Mouse (Mus musculus) B cell, adult 2 months (primary cell): ENCODE data around the gene Stk24.
"Not testable (repeated sequence)": the region's sequence is repeated elsewhere in the genome, so short reads cannot be mapped to it uniquely, and the experiment has no call there.

ENCODE experiments used
- DNase-seq, 2 experiments: peaks; one replicate each; pipeline ENCODE4 v3.0.0; 2022

Gene Stk24

DNA sequence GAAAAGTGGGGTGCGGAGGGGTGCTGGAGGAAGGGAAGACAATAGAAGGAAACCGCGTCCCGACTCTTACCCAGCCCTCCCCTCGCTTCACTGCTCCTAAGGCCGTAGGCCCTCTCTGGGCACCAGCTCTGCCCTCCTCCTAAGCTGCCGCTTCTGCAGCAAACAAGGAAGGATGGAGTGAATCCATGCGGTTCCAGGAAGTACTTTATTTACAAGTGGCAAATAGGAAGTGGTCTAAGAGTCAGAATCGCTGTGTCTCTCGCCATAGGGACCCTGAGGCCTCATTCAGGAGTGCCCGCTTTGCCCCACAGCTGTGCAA lies at the start of gene Stk24:
Gene Stk24 (minus strand): TSS at position 185 of the 319 bp plus-strand sequence.
- no peak for DNase-seq

DNA sequence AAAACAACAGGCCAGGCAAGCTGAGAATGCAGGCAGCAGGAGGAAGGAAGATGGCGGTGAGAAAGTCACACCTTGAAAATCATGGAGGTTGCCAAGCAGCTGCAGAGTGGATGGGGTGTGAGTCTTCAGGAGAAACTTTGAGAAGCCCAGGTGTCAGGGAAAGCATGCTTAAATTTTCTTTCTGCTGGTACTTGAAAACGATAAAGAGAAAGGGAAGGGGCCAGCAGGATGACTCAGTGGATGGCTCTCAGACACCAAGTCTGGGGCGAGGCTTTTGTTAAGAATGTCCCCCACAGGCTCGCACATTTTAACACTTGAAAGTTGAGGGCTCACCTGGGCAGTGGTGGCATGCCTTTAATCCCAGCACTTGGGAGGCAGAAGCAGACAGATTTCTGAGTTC lies 48.3 kb upstream of the Stk24 start:
- DNase-seq, result no peak

DNA sequence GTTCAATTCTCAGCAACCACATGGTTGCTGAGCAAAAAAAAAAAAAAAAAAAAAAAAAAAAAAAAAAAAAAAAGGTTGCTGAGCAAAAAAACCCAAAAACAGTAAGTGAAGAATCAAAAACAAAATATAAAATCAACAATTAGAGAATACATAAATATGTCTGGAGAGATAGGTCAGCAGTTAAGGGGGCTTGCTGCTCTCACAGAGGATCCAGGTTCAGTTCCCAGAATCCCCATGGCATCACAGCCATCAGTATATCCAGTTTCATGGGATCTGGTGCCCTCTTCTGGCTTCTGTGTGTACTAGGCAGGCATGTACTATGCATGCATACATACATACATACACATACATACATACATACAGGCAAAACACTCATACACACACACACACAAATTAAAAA lies 46.9 kb upstream of the Stk24 start:
- DNase-seq, result peak; percentile 54 to 65

DNA sequence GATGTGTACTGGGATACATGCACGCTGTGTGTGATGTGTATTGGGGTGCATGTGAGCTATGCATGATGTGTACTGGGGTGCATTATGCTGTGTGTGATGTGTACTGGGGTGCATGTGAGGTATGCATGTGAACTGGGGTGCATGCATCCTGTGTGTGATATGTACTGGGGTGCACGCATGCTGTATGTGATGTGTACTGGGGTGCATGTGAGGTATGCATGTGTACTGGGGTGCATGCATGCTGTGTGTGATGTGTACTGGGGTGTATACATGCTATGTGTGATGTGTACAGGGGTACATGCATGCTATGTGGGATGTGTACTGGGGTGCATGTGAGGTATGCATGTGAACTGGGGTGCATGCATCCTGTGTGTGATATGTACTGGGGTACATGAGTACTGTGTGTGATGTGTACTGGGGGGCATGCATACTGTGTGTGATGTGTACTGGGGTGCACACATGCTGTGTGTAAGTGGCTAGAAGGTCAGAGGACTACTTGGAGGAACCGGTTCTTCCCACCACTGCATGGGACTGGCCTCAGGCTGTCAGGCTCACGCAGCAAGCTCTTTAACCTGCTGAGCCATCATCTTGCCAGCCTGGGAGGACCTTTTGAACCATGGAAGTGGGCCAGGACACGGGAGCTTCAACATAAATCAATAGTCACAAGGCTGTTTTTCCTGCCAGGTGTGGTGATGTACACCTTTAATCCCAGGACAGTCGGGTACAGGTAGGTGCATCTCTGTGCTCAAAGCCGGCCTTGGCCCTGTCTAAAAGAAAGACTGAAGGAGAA lies 45.4 kb upstream of the Stk24 start:
- no peak for DNase-seq

DNA sequence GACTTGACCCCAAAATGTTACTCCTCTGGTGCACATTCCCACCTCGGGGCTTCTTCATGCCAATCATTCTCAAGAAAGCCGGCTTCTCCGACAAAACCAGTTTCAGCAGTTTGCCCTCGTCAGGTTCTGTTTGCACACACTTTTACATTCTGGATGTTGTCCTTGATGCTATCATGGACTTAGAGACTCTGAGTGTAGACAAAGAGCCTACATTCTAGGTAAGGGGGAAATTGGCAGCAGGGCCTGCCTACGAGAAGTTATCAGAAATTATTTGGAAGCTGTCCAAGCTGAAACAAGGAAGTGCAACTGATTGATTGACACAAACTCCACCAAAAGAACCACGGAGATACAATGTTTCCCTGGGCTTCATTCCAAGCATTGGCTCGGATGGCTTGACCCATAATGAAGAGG lies 43.5 kb upstream of the Stk24 start:
- DNase-seq, result peak; percentile 26 to 35

- peak; percentile 44 to 54 for DNase-seq
Observed at GRCm38 (mm10) chr14:121422664-121423340, 43.0 kb upstream of the Stk24 start.

DNA sequence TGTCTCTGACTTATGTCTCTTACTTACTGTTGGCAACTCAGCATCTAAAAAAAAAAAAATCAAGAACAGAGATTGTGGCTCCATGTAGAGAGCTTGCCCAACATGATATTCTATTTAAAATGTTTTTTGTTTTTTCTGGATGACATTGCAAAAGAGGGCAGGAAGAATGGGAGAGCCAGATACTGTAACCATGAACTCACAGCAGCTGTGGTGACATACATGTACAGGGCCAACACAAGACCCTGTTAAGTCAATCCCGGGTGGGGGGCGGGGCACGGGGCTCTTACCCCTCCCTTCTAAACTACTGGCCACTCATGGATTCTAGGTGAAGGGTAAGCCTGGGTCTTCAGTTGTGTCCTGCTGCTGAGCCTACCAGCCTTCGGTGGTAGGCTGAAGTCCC lies 42.2 kb upstream of the Stk24 start:
- DNase-seq, result no peak

GRCm38 (mm10) chr14:121417594-121417993 lies 37.8 kb upstream of the Stk24 start:
- DNase-seq, result no peak

- DNase-seq, result peak in 1 of 2 experiments; percentile 12
Observed at GRCm38 (mm10) chr14:121416626-121417319, 37.0 kb upstream of the Stk24 start.

GRCm38 (mm10) chr14:121414635-121415241 lies 34.9 kb upstream of the Stk24 start:
- no peak for DNase-seq

DNA sequence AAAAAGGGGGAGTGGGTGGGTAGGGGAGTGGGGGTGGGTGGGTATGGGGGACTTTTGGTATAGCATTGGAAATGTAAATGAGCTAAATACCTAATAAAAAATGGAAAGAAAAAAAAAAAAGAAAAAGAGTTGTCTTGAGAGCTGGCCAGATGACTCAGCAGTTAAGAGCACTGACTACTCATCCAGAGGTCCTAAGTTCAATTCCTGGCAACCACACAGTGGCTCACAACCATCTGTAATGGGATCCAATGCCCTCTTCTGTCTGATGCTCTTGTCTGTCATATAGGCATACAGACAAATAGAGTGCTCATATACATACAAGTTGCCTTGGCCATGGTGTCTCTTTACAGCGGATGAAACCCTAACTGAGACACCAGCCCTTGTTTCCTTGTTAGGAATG lies 33.9 kb upstream of the Stk24 start:
- not testable (repeated sequence) for DNase-seq

DNA sequence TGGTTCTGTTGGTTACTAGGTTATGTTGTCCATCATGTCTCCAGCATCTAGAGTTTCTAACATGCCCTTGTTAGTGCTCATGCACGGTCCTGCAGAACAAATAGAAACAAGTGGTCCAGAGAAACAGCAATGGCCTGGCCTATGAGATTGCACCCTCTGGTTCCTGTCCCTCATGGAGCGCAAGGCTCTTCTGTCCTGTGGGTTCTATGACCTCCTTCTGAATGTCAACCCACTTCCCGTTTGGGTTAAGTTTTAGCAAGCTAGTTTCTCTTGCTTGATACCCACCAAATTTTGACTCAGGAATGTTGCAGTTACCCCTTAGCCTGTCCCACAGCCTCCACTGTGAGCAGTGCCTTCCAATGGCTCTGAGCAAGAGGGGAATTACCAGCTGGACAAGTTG lies 29.1 kb upstream of the Stk24 start:
- DNase-seq, result no peak

DNA sequence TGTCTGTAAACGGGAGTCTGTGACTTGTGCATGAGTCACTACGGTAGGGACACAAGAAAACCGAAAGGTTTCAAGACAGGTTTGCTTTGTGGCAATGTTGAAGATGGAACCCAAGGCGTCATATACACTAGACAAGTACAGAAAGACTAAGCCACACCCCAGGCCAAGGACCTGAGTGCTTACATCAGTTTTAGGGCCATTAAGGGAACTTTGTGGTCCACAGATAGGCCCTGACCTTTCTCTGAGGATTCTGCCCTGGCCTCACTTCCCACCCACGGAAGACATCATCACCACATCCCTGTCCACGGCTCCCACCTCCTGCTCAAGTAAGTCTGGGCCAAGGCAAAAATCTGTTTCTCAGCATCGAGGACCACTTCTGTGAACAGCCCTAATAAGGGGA lies 27.1 kb upstream of the Stk24 start:
- DNase-seq, result no peak

- no peak for DNase-seq
Observed at GRCm38 (mm10) chr14:121405546-121405945, 25.7 kb upstream of the Stk24 start.

- DNase-seq, result peak; percentile 45 to 55
Observed at GRCm38 (mm10) chr14:121405120-121405519, 25.3 kb upstream of the Stk24 start.

DNA sequence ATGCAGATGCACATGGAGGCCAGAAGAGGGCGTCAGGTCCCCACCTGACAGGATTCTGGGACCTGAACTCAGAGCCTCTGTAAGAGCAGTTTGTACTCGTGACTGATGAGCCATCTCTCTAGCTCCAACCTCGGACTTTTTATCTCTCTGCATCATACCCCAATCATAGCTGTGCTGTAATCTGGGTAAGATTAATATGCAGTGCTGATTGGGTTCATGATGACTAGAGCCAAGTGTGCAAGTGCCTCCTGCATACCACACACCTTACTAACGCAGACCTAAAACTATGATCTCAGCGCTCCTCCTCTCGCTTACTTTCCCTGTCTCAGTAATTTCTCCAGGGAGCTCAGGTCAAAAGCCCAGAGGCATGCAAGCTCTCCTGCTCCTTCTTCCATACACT lies 19.9 kb upstream of the Stk24 start:
- DNase-seq, result no peak

GRCm38 (mm10) chr14:121397471-121397870 lies 17.7 kb upstream of the Stk24 start:
- no peak for DNase-seq

DNA sequence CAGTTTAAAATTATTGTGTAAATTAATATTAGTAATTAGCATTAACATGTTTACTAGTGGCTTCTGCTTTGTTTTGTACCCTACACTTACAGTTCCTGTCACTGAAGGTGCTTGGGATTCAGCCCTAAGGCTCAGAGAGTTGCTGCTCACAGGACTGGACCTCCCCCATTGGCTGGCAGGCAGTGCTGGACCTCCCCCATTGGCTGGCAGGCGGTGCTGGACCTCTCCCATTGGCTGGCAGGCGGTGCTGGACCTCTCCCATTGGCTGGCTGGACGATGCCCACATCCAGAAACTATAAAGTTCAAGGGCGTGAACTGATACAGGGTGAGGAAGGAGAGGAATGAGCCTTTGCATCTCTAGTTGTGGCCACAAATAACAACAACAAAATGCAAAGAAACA lies 15.3 kb upstream of the Stk24 start:
- DNase-seq, result no peak

GRCm38 (mm10) chr14:121391927-121392326 lies 12.1 kb upstream of the Stk24 start:
- DNase-seq, result no peak

DNA sequence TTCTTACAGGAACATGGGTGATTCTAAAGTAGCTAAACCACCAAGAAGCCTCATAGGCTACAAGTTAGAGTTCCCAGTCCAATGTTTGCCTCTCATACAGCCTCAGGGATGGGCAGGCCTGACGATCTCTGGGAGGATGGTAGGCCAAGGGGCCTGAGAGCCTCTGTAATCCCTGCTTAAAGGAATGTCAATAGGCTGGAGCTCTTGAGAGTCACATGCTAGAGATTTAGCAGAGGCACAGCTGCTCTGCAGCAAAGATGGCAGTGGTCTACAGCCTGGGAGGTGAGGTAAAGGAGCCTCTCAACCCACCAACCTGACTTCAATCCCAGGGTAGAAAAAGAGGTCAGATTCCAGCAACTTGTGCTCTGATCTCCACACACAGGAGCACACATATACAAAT lies 7.9 kb upstream of the Stk24 start:
- DNase-seq, result no peak

DNA sequence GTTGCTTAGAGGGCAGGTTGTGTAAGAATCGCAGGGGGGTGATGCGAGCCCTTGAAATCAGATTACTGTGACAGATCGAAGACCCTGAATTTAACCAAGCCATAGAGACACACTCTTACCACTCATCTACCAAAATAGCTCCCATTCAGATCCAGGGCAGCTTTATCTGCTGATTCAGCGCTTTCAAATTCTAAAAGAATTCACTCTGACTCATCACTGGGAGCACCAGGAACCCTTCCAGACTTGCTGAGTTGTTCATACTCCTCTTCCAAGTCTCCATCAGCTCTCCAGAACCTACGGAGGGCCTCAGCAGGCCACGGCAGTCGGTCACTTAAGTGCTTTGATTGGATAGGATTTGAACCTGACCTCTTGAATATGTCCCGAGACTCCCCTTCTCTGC lies 5.6 kb upstream of the Stk24 start:
- no peak for DNase-seq

- no peak for DNase-seq
Observed at GRCm38 (mm10) chr14:121383801-121384200, 4.0 kb upstream of the Stk24 start.

GRCm38 (mm10) chr14:121379116-121379826 lies 540 bp downstream of the Stk24 start:
- peak; percentile 88 to 93 for DNase-seq
